Mouse (Mus musculus): ENCODE results near the gene Dbnl.
A peak's percentile ranks its signal among the peaks of the same experiment; 100 is the strongest.

Gene Dbnl

GRCm38 (mm10) chr11:5788056-5789014, at the start of gene Dbnl:
Gene Dbnl, plus strand, starts transcription at chr11:5788488.
- peak; percentile 99 for DNase-seq (ENCODE audit: low read depth)

GRCm38 (mm10) chr11:5738888-5739632, 49.2 kb upstream of the Dbnl start:
- no peak for DNase-seq (ENCODE audit: low read depth)

GRCm38 (mm10) chr11:5739846-5740245, 48.4 kb upstream of the Dbnl start:
- no peak for DNase-seq (ENCODE audit: low read depth)

- DNase-seq (ENCODE audit: low read depth): peak; percentile 58
Observed at GRCm38 (mm10) chr11:5740599-5740964, 47.7 kb upstream of the Dbnl start.

GRCm38 (mm10) chr11:5740965-5741627, 47.2 kb upstream of the Dbnl start:
- peak; percentile 86 for DNase-seq (ENCODE audit: low read depth)

- DNase-seq (ENCODE audit: low read depth): peak; percentile 77
Observed at GRCm38 (mm10) chr11:5742106-5742505, 46.2 kb upstream of the Dbnl start.

GRCm38 (mm10) chr11:5744951-5745350, 43.3 kb upstream of the Dbnl start:
- DNase-seq (ENCODE audit: low read depth): no peak

GRCm38 (mm10) chr11:5753755-5754154, 34.5 kb upstream of the Dbnl start:
- DNase-seq (ENCODE audit: low read depth): no peak

- DNase-seq (ENCODE audit: low read depth): peak; percentile 98
Observed at GRCm38 (mm10) chr11:5761820-5762632, 26.3 kb upstream of the Dbnl start, which contains the start of gene Urgcp. Gene Urgcp, minus strand, starts transcription at chr11:5762376.

GRCm38 (mm10) chr11:5762633-5762982, 25.7 kb upstream of the Dbnl start:
- no peak for DNase-seq (ENCODE audit: low read depth)

GRCm38 (mm10) chr11:5766019-5766418, 22.3 kb upstream of the Dbnl start:
- DNase-seq (ENCODE audit: low read depth): no peak

GRCm38 (mm10) chr11:5778481-5778880, 9.8 kb upstream of the Dbnl start:
- DNase-seq (ENCODE audit: low read depth): peak; percentile 54

GRCm38 (mm10) chr11:5780035-5780499, 8.2 kb upstream of the Dbnl start:
- no peak for DNase-seq (ENCODE audit: low read depth)

GRCm38 (mm10) chr11:5782199-5782944, 5.9 kb upstream of the Dbnl start:
- no peak for DNase-seq (ENCODE audit: low read depth)

- DNase-seq (ENCODE audit: low read depth): no peak
Observed at GRCm38 (mm10) chr11:5785732-5786131, 2.6 kb upstream of the Dbnl start.

- DNase-seq (ENCODE audit: low read depth): no peak
Observed at GRCm38 (mm10) chr11:5787671-5788055, 625 bp upstream of the Dbnl start.

GRCm38 (mm10) chr11:5789071-5789753, 924 bp downstream of the Dbnl start:
- peak; percentile 80 for DNase-seq (ENCODE audit: low read depth)

- DNase-seq (ENCODE audit: low read depth): peak; percentile 38
Observed at GRCm38 (mm10) chr11:5789754-5790333, 1.6 kb downstream of the Dbnl start.

- DNase-seq (ENCODE audit: low read depth): no peak
Observed at GRCm38 (mm10) chr11:5790431-5790830, 2.1 kb downstream of the Dbnl start.

- DNase-seq (ENCODE audit: low read depth): no peak
Observed at GRCm38 (mm10) chr11:5795290-5795689, 7.0 kb downstream of the Dbnl start.
